Mouse (Mus musculus): ENCODE data around the gene Gspt1. TPM values are rescaled to one million over a fixed set of nuclear protein-coding genes. Genes with fewer than 3 reads are reported as not detected.

The Gspt1 gene
- polyA plus RNA-seq, 1 experiment from 2014 or later = 39.6 TPM

- H3K9ac ChIP-seq (ENCODE audit: low read depth, low read length) = no peak overlapping the region
Observed at GRCm38 (mm10) chr16:11197052-11197451, 57.1 kb downstream of the Gspt1 start.

GRCm38 (mm10) chr16:11193231-11193630, 60.9 kb downstream of the Gspt1 start:
- H3K36me3 ChIP-seq (ENCODE audit: control insufficient read depth, insufficient read depth, low read length) = peaks cover 49% of the 10 kb centered on the region
- no peaks in the 10 kb centered on the region for H3K27me3 ChIP-seq (ENCODE audit: control insufficient read depth, insufficient read depth, low read depth, low read length)
- 98% methylated on average over 2 of the region's 2 CpGs for WGBS
- ATAC-seq = no peak
- H3K4me3 ChIP-seq (ENCODE audit: low read depth, low read length) = no peak overlapping the region
- H3K9ac ChIP-seq (ENCODE audit: low read depth, low read length) = no peak overlapping the region
- no peak overlapping the region for H3K4me2 ChIP-seq (ENCODE audit: low read length)
- no peaks in the 10 kb centered on the region for H3K4me1 ChIP-seq (ENCODE audit: control insufficient read depth, insufficient read depth, low read length)
- H3K27ac ChIP-seq (ENCODE audit: low read length) = no peak overlapping the region
- H3K9me3 ChIP-seq (replicated peaks; ENCODE audit: control insufficient read depth, low read length, poor library complexity, severe bottlenecking) = no peaks in the 10 kb centered on the region

More at GRCm38 (mm10) chr16:11197052-11197451, 57.1 kb downstream of the Gspt1 start:
- H3K4me3 ChIP-seq (ENCODE audit: low read depth, low read length) = no peak overlapping the region
- H3K27me3 ChIP-seq (ENCODE audit: control insufficient read depth, insufficient read depth, low read depth, low read length) = no peaks in the 10 kb centered on the region
- H3K27ac ChIP-seq (ENCODE audit: low read length) = no peak overlapping the region
- no peak for ATAC-seq
- peaks cover 9% of the 10 kb centered on the region for H3K4me1 ChIP-seq (ENCODE audit: control insufficient read depth, insufficient read depth, low read length)
- H3K36me3 ChIP-seq (ENCODE audit: control insufficient read depth, insufficient read depth, low read length) = peaks cover 54% of the 10 kb centered on the region
- H3K9me3 ChIP-seq (replicated peaks; ENCODE audit: control insufficient read depth, low read length, poor library complexity, severe bottlenecking) = no peaks in the 10 kb centered on the region
- WGBS = 93% methylated on average over 4 of the region's 4 CpGs
- no peak overlapping the region for H3K4me2 ChIP-seq (ENCODE audit: low read length)

GRCm38 (mm10) chr16:11190150-11190549, 64.0 kb downstream of the Gspt1 start:
- no peaks in the 10 kb centered on the region for H3K4me1 ChIP-seq (ENCODE audit: control insufficient read depth, insufficient read depth, low read length)
- no peak overlapping the region for H3K9ac ChIP-seq (ENCODE audit: low read depth, low read length)
- peaks cover 27% of the 10 kb centered on the region for H3K36me3 ChIP-seq (ENCODE audit: control insufficient read depth, insufficient read depth, low read length)
- no peak overlapping the region for H3K27ac ChIP-seq (ENCODE audit: low read length)
- no peak overlapping the region for H3K4me2 ChIP-seq (ENCODE audit: low read length)
- 89% methylated on average over 7 of the region's 7 CpGs for WGBS
- H3K4me3 ChIP-seq (ENCODE audit: low read depth, low read length) = no peak overlapping the region
- ATAC-seq = no peak
- H3K9me3 ChIP-seq (replicated peaks; ENCODE audit: control insufficient read depth, low read length, poor library complexity, severe bottlenecking) = no peaks in the 10 kb centered on the region
- no peaks in the 10 kb centered on the region for H3K27me3 ChIP-seq (ENCODE audit: control insufficient read depth, insufficient read depth, low read depth, low read length)

- Histone ChIP-seq H3K27ac (ENCODE audit: low read length) (no peak overlapping the region), H3K4me3 (ENCODE audit: low read depth, low read length) (no peak overlapping the region), H3K4me1 (ENCODE audit: control insufficient read depth, insufficient read depth, low read length) (peaks cover 18% of the 10 kb centered on the region), H3K4me2 (ENCODE audit: low read length) (peak overlapping the region; percentile 82; the same call in 1 of the 2 replicates), H3K27me3 (ENCODE audit: control insufficient read depth, insufficient read depth, low read depth, low read length) (no peaks in the 10 kb centered on the region), H3K36me3 (ENCODE audit: control insufficient read depth, insufficient read depth, low read length) (no peaks in the 10 kb centered on the region), H3K9ac (ENCODE audit: low read depth, low read length) (no peak overlapping the region), H3K9me3 (replicated peaks; ENCODE audit: control insufficient read depth, low read length, poor library complexity, severe bottlenecking) (no peaks in the 10 kb centered on the region)
- no peak for ATAC-seq
- WGBS = 78% methylated on average over 2 of the region's 2 CpGs
Observed at GRCm38 (mm10) chr16:11177404-11177803, 76.7 kb downstream of the Gspt1 start.

GRCm38 (mm10) chr16:11176884-11177244, 77.3 kb downstream of the Gspt1 start:
- peak overlapping the region; percentile 58 for H3K4me3 ChIP-seq (ENCODE audit: low read depth, low read length)
- no peak for ATAC-seq
- peak overlapping the region; percentile 69 for H3K9ac ChIP-seq (ENCODE audit: low read depth, low read length)
- no peaks in the 10 kb centered on the region for H3K36me3 ChIP-seq (ENCODE audit: control insufficient read depth, insufficient read depth, low read length)
- no peaks in the 10 kb centered on the region for H3K27me3 ChIP-seq (ENCODE audit: control insufficient read depth, insufficient read depth, low read depth, low read length)
- peak overlapping the region; percentile 67 for H3K27ac ChIP-seq (ENCODE audit: low read length)
- no peaks in the 10 kb centered on the region for H3K9me3 ChIP-seq (replicated peaks; ENCODE audit: control insufficient read depth, low read length, poor library complexity, severe bottlenecking)
- peak overlapping the region; percentile 82 for H3K4me2 ChIP-seq (ENCODE audit: low read length)
- H3K4me1 ChIP-seq (ENCODE audit: control insufficient read depth, insufficient read depth, low read length) = peaks cover 18% of the 10 kb centered on the region
- 6% methylated on average over 4 of the region's 4 CpGs for WGBS

GRCm38 (mm10) chr16:11176208-11176883, 77.8 kb downstream of the Gspt1 start, which contains the start of gene Zc3h7a:
Gene Zc3h7a, minus strand, starts transcription at chr16:11176393.
- peak within 1 kb of the TSS; percentile 58 for H3K4me3 ChIP-seq (ENCODE audit: low read depth, low read length)
- H3K9me3 ChIP-seq (replicated peaks; ENCODE audit: control insufficient read depth, low read length, poor library complexity, severe bottlenecking) = no peaks in the 10 kb centered on the region
- ATAC-seq = peak; percentile 96
- peaks cover 18% of the 10 kb centered on the region for H3K4me1 ChIP-seq (ENCODE audit: control insufficient read depth, insufficient read depth, low read length)
- no peaks in the 10 kb centered on the region for H3K27me3 ChIP-seq (ENCODE audit: control insufficient read depth, insufficient read depth, low read depth, low read length)
- H3K36me3 ChIP-seq (ENCODE audit: control insufficient read depth, insufficient read depth, low read length) = no peaks in the 10 kb centered on the region
- peak within 1 kb of the TSS; percentile 69 for H3K9ac ChIP-seq (ENCODE audit: low read depth, low read length)
- H3K4me2 ChIP-seq (ENCODE audit: low read length) = peak within 1 kb of the TSS; percentile 82
- under 1% methylated on average over 48 of the region's 57 CpGs for WGBS
- peak within 1 kb of the TSS; percentile 67 for H3K27ac ChIP-seq (ENCODE audit: low read length)

- Histone ChIP-seq H3K36me3 (ENCODE audit: control insufficient read depth, insufficient read depth, low read length) (no peaks in the 10 kb centered on the region), H3K9me3 (replicated peaks; ENCODE audit: control insufficient read depth, low read length, poor library complexity, severe bottlenecking) (no peaks in the 10 kb centered on the region), H3K27ac (ENCODE audit: low read length) (peak overlapping the region; percentile 67), H3K4me2 (ENCODE audit: low read length) (peak overlapping the region; percentile 75), H3K27me3 (ENCODE audit: control insufficient read depth, insufficient read depth, low read depth, low read length) (no peaks in the 10 kb centered on the region), H3K4me3 (ENCODE audit: low read depth, low read length) (peak overlapping the region; percentile 58), H3K9ac (ENCODE audit: low read depth, low read length) (peak overlapping the region; percentile 69), H3K4me1 (ENCODE audit: control insufficient read depth, insufficient read depth, low read length) (peaks cover 18% of the 10 kb centered on the region)
- ATAC-seq = peak; percentile 70
- under 1% methylated on average over 72 of the region's 72 CpGs for WGBS
Observed at GRCm38 (mm10) chr16:11175489-11176207, 78.5 kb downstream of the Gspt1 start.

GRCm38 (mm10) chr16:11175100-11175488, 79.0 kb downstream of the Gspt1 start:
- WGBS = 9% methylated on average over 9 of the region's 9 CpGs
- ATAC-seq = no peak
- H3K4me3 ChIP-seq (ENCODE audit: low read depth, low read length) = peak overlapping the region; percentile 58
- H3K9ac ChIP-seq (ENCODE audit: low read depth, low read length) = peak overlapping the region; percentile 69
- H3K9me3 ChIP-seq (replicated peaks; ENCODE audit: control insufficient read depth, low read length, poor library complexity, severe bottlenecking) = no peaks in the 10 kb centered on the region
- peaks cover 18% of the 10 kb centered on the region for H3K4me1 ChIP-seq (ENCODE audit: control insufficient read depth, insufficient read depth, low read length)
- peak overlapping the region; percentile 75 for H3K4me2 ChIP-seq (ENCODE audit: low read length)
- no peaks in the 10 kb centered on the region for H3K36me3 ChIP-seq (ENCODE audit: control insufficient read depth, insufficient read depth, low read length)
- no peaks in the 10 kb centered on the region for H3K27me3 ChIP-seq (ENCODE audit: control insufficient read depth, insufficient read depth, low read depth, low read length)
- peak overlapping the region; percentile 10; the same call in 1 of the 2 replicates for H3K27ac ChIP-seq (ENCODE audit: low read length)

- Histone ChIP-seq H3K4me3 (ENCODE audit: low read depth, low read length) (peak overlapping the region; percentile 58), H3K4me1 (ENCODE audit: control insufficient read depth, insufficient read depth, low read length) (peaks cover 18% of the 10 kb centered on the region), H3K36me3 (ENCODE audit: control insufficient read depth, insufficient read depth, low read length) (no peaks in the 10 kb centered on the region), H3K4me2 (ENCODE audit: low read length) (peak overlapping the region; percentile 75), H3K27me3 (ENCODE audit: control insufficient read depth, insufficient read depth, low read depth, low read length) (no peaks in the 10 kb centered on the region), H3K9me3 (replicated peaks; ENCODE audit: control insufficient read depth, low read length, poor library complexity, severe bottlenecking) (no peaks in the 10 kb centered on the region), H3K27ac (ENCODE audit: low read length) (no peak overlapping the region), H3K9ac (ENCODE audit: low read depth, low read length) (peak overlapping the region; percentile 52)
- no peak for ATAC-seq
- WGBS = 9% methylated on average over 10 of the region's 10 CpGs
Observed at GRCm38 (mm10) chr16:11174671-11175081, 79.4 kb downstream of the Gspt1 start.
